Mouse (Mus musculus) spleen, adult 18-20 months (tissue): Measurements from ENCODE around the gene Gpx4.
"Not testable (repeated sequence)": the region's sequence is repeated elsewhere in the genome, so short reads cannot be mapped to it uniquely, and the experiment has no call there.

Source experiments
- DNase-seq, 2 experiments: peaks; one replicate each; pipeline ENCODE4 v3.0.0; 2022; ENCODE audit warnings: mixed read lengths in 2 of 2

The Gpx4 gene

DNA sequence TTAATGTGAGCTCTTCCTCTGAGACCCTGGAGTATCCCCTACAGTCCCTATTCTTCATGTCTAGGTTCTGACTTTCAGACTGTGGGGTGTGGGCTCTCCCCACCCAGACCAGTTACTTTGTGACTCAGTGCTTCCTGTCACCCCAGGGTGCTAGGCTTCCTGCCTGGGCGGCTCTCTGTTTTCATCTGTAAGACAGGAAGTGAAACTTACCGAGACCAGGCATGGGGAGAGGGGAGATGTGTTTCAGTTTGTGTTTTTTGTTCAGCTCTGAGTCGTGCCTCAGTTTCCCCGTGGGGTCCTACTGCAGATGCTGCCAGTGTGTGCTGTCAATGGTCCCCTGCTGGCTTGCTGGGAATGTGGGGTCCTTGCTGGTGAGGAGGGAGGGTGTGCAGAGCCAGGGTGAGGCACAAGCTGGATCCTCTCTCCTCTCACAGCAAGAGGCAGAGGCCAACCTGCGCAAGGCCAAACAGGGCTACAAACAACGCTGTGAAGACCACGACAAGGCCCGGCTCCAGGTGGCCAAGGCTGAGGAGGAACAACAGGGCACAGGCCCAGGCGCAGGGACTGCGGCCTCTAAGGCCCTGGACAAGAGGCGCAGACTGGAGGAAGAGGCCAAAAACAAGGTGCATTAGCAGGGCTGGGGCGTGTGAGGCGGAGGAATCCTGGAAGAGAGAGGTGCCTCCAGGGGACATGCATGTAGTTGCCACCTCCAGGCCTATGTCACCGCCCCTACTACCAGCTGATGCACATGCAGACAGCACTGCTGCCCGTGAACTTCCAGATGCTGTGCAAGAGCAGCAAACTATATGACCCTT lies 22.5 kb upstream of the Gpx4 start:
- DNase-seq = peak; percentile 62 to 71

- no peak for DNase-seq
These were observed 22.0 kb upstream of the Gpx4 start for GRCm38 (mm10) chr10:80025044-80025347.

DNA sequence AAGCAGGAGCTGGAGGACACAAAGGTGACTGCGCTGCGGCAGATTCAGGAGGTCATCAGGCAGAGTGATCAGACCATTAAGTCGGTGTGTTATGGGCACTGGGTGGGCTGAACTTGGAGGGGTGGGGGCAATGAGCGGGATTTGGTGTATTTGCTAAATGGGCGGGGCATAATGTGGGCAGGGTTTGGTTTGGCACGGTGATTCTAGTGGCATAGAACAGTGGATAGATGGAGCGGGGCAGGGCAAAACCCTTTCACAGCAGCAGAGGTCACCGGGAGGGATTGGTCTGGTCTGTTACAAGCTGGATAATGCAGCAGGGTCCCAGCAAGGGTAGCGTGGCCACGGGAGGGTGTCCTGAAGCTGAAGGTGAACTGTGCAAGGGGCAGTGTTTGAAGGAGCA lies 21.5 kb upstream of the Gpx4 start:
- DNase-seq = no peak

GRCm38 (mm10) chr10:80025889-80026288 lies 21.1 kb upstream of the Gpx4 start:
- DNase-seq = peak in 1 of 2 experiments; percentile 48

- DNase-seq = no peak
These were observed 19.1 kb upstream of the Gpx4 start for GRCm38 (mm10) chr10:80027681-80028520.

DNA sequence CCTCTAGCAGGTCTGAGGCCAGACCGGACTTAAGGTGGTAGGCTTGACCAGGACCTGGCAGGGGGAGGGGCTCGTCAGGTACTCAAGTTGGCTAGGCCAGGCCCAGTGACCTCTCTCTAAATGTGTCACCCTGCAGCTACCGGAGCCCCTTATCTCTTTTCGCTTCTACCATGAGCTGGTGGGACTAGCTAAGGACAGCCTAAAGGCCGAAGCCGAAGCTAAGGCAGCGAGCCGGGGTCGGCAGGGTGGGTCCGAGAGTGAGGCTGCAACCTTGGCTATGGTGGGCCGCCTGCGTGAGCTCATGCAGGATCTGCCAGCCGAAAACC lies 18.5 kb upstream of the Gpx4 start:
- DNase-seq = no peak

DNA sequence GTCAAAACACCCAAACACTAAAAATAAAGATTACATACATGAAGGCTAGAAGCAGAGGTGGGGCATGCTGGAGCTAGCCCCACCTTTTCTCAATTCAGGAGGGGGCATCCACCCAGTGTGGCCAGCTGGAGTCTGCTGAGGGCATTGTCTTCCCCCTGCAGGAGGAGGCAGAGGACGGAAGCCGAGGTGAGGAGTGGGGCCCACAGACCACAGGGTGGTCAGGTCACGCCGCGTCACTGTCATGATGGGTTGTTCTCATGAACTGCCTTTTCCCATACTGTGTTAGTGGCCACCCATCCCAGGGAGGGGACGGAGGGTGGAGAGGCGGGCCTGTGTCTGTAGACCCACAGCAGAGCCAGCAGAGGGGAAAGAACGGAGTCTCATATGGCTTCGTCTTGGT lies 16.8 kb upstream of the Gpx4 start:
- DNase-seq = no peak

- no peak for DNase-seq
These were observed 16.2 kb upstream of the Gpx4 start for GRCm38 (mm10) chr10:80030736-80031135.

DNA sequence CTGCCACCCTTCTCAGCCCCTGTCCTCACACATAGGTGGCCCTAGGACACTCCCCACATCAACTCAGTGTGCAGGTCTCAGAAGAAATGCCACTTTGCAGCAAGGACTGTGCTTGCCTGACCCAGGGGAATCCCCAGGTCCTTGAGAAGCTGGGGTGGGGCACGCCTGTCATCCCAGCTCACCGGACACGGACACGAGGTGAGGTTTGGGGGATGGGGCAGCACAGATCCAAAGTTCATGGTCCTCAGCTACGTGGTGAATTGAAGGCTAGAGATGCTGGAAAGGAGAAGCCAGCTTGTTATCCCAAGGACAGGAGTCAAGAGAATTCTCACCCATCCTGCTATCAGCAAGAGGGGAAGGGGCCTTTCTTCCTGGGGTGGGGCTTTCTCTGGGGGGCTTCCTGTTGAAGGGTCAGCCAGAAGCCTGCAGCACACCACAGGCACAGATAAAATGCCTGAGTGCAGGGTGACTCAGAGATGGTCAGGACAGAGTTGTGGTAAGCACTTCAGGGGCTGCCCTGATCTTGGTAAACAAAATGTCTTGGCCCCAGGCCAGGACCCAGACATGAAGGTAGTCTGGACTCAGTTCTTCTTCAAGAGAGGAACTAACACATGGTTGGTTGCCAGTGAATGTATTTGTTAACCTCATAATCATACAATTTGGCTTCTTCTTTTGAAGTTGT lies 14.0 kb upstream of the Gpx4 start:
- peak; percentile 77 to 83 for DNase-seq

GRCm38 (mm10) chr10:80033511-80034391 lies 13.2 kb upstream of the Gpx4 start:
- DNase-seq = peak in 1 of 2 experiments; percentile 29

DNA sequence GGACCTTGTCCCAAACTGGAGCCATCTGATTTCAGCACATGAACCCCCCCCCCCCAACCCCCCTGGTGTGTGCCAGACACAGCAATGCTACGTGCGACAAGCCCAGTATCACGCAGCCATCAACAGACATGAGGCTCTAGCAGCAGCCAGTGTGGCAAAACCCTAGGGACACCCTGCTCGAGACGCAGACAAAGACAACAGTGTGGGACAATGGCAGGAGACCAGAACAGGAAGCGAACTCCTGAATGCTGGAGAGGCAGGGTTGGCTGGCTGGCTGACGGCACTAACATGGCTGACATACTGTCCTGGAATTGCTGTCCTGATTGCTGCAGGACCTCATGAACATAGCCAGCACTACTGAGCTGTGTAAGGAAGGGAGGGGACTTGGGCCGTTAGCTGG lies 11.8 kb upstream of the Gpx4 start:
- DNase-seq = no peak

DNA sequence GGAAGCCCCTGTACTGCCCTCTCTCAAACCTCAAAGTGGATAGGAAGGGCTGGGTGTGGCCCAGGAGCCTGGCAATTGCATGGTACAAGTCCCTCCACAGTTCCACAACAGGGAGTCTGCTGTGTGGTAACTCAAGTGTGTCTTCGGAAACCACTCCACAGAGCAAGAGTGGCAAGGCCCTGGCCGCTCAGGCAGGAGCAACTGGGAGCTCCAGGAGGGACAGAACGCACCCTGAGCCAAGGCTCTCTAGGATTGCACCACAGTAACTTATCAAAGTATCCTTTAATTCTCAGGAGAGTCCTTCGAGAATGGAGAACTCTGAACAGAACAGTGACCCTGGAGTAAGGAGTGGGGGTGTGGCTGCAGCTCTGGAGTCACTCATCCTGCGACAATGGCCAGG lies 11.3 kb upstream of the Gpx4 start:
- no peak for DNase-seq

DNA sequence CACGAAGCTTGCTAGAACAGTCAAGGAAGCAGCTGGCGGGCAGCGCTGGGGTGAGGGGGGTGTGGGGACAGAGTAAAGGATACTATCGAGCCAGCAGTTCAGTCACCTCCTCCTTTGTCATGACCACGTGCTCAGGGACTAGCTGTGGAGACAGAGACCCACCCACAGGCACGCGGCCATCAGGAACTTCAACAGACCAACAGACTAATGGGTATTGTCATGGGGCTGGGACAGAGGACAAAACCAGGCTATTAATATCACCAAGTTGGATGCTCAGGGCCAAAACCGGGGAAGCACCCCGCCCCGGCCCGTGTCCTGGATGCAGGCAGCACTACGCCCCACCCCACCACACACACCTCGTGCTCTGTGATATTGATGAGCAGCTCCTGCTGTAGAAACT lies 10.1 kb upstream of the Gpx4 start:
- DNase-seq = no peak

GRCm38 (mm10) chr10:80039559-80039979 lies 7.4 kb upstream of the Gpx4 start, which contains the start of gene Polr2e:
Polr2e (minus strand) TSS chr10:80039795.
- DNase-seq = peak; percentile 95 to 96

DNA sequence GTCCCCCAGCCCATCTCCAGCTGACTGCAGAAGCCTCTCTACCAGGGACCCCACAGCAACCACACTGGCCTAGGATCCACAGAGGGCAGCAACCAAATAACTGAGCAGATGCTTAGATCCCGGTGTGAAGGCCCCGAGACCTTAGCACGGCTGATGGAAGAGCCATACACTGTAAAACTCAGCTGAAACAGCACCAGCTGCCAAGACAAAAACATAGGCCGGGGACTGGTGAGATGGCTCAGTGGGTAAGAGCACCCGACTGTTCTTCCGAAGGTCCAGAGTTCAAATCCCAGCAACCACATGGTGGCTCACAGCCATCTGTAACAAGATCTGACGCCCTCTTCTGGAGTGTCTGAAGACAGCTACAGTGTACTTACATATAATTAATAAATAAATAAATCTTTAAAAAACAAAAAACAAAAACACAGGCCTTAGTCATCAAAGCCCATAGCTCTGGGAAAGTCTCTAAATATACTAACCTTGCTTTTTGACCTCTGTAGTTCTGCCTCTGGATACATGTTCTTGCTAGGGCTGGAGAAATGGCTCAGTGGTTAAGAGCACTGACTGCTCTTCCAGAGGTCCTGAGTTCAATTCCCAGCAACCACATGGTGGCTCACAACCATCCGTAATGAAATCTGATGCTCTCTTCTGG lies 5.4 kb upstream of the Gpx4 start:
- DNase-seq = not testable (repeated sequence)

DNA sequence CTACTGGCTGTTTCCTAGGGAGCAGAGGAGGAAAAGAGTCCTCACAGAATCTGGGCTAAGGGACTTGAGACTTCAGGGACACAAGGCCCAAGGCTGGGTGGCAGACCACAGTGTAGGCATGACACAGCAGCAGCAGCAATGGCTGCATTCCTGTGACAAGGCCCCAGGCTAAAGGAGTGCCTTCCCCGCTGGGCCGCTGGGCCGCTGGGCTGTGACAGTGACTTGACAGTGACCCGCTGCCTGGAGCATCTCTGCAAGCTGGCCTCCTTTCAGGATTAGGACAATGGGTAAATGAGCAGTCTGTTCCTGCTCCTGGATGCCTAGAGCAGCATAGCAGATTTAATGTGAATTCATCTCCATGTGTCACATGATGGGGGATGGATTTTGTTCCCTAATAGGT lies 2.9 kb upstream of the Gpx4 start:
- DNase-seq = no peak

- DNase-seq = not testable (repeated sequence)
These were observed 1.6 kb upstream of the Gpx4 start for GRCm38 (mm10) chr10:80045364-80045763.

GRCm38 (mm10) chr10:80045766-80046165 lies 1.2 kb upstream of the Gpx4 start:
- DNase-seq = no peak

DNA sequence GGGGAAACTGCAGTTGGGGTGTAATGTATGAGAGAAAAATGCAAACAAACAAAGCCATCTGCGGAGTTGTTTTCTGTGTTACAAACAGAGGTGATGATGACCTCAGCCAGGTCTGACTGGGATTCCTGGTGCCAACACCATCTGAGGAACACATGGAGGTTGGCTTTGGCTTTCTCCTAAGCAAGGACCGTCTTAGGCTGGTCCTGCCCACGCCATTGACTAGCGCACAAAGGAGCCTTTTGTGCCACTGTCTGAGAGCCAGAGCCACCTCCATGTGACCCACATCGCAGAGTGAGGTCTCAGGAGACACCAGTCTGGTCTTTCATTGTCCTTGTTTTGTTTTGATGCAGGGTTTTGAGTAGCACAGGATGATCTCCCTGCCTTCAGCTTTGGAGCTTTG lies 1.4 kb downstream of the Gpx4 start:
- no peak for DNase-seq

- no peak for DNase-seq
These were observed 1.9 kb downstream of the Gpx4 start for GRCm38 (mm10) chr10:80048834-80049233.

- no peak for DNase-seq
These were observed 3.3 kb downstream of the Gpx4 start for GRCm38 (mm10) chr10:80050244-80050643.
